Mouse (Mus musculus) heart, postnatal 10 days (tissue): ENCODE data around the gene Amt. TPM values are rescaled to one million over a fixed set of nuclear protein-coding genes. Genes with fewer than 3 reads are reported as not detected.

Experiments used
- DNase-seq, 2 experiments: peaks; one replicate each; pipeline ENCODE4 v3.0.0; 2021
- intact Hi-C: fragments of 180-260 bp; cut with DNase I; formaldehyde crosslinking; loops from one replicate; pipeline ENCODE4 v1.15.1; 2025
- total RNA-seq, 2 experiments: library from RNA; stranded (reverse); gene quantifications; 2 replicates each; pipeline ENCODE4 v1.2.3; 2021

Gene Amt
- total RNA-seq, 2 experiments from 2014 or later, result 5.2 to 6.9 TPM

DNA sequence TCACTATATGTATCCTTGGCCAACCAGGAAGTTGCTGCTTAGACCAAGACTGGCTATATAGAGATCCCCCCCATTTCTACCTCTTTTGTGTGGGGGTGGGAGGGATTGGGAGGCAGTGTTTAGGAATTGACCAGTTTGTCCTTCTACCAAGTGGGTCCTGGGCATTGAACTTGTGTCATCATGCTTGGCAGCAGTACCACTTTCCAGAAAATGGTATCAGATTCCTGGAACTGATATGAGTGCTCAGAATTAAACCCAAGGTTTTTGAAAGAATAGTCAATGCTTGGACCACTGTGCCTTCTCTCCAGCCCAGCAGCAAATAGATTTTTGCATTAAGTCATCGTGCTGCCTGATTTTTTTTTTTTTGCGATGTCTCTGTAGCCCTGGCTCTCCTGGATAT lies 29.2 kb downstream of the Amt start:
- DNase-seq, result no peak
- intact Hi-C loops, result no loop called here

- intact Hi-C loops, result loop anchor here (2.0 kb wide), 1 partner anchor 31 kb away; the partner anchor contains the start of genes Rhoa and Tcta
- DNase-seq, result no peak
These were observed 41.3 kb downstream of the Amt start for GRCm38 (mm10) chr9:108337848-108338550.

GRCm38 (mm10) chr9:108338551-108338885 lies 41.9 kb downstream of the Amt start:
- peak in 1 of 2 experiments; percentile 27 for DNase-seq
- intact Hi-C loops, result loop anchor here (2.0 kb wide), 1 partner anchor 32 kb away; the partner anchor contains the start of genes Rhoa and Tcta

DNA sequence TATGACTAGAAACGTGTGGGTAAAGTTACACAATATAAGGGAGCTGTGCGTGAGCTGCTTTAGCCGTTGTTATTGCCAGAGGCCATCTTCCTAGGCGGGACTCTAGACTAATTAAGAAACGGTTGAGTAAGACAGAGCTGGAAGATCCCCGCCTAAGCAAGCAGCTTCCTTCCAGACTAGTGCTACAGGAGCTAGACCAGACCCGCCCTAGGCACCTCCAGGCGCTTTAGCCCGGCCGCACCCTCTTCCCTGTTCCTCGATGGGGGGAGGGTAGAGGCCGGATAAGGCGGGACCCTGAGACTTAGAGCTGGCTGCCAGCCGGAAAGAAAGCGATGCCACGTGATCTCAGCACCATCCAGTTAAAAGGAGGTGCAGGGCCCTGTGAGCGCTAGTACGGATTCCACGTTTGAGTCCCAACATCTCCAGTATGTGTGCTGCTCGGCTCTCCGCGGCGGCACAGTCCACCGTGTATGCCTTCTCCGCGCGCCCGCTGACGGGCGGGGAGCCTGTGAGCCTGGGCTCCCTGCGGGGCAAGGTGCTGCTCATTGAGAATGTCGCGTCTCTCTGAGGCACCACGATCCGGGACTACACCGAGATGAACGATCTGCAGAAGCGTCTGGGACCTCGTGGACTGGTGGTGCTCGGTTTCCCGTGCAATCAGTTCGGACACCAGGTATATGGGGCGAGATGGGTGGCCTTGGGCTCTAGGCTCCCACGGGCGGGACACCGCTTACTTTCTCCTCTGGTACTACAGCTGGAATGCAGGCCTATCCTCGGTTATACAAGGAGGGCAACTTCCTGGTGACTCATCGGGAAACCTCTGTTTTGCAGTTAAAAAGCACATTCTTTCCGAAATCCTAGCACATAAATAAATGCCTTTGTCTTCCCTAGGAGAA lies 42.5 kb downstream of the Amt start, which contains the start of gene Gpx1:
Gpx1 (plus strand) TSS at position 18 of the 896 bp plus-strand sequence.
- peak; percentile 94 to 95 for DNase-seq
- intact Hi-C loops, result loop anchor here (2.0 kb wide), 1 partner anchor 32 kb away; the partner anchor contains the start of genes Rhoa and Tcta

GRCm38 (mm10) chr9:108339886-108340257 lies 43.2 kb downstream of the Amt start:
- DNase-seq, result peak; percentile 29 to 43

GRCm38 (mm10) chr9:108340258-108341138 lies 43.8 kb downstream of the Amt start:
- peak; percentile 28 to 39 for DNase-seq
- intact Hi-C loops, result no loop called here

More at GRCm38 (mm10) chr9:108339886-108340257, 43.2 kb downstream of the Amt start:
- intact Hi-C loops, result loop anchor here (2.0 kb wide), 1 partner anchor 33 kb away; the partner anchor contains the start of genes Rhoa and Tcta

- no peak for DNase-seq
- intact Hi-C loops, result no loop called here
These were observed 44.5 kb downstream of the Amt start for GRCm38 (mm10) chr9:108341139-108341475.

GRCm38 (mm10) chr9:108341801-108342200 lies 45.1 kb downstream of the Amt start:
- DNase-seq, result no peak
- intact Hi-C loops, result no loop called here

DNA sequence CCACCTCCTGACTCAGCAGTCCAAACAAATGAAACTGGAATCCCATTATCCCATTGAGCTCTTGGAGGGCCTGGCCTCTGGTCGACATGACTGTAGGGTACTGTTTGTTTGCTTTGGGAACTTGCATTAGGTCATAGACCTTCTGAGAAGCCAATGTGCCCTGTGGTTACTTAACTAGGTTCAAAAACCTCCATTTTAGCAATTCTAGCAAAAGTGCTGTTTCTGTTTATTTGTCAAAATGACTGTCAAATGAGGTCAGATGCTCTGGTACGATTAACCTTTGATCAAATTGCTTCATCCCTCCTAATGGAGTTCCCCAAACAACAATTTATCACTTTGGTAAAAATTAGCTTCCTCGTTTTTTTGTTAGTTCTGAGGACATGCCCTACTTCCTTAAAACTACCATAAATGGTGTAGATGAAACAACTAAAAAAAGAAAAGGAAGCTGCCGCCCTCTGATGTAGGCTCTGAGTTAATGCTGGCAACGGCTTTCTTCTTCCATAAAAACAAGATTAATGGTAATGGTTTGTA lies 45.7 kb downstream of the Amt start:
- intact Hi-C loops, result no loop called here
- DNase-seq, result no peak

DNA sequence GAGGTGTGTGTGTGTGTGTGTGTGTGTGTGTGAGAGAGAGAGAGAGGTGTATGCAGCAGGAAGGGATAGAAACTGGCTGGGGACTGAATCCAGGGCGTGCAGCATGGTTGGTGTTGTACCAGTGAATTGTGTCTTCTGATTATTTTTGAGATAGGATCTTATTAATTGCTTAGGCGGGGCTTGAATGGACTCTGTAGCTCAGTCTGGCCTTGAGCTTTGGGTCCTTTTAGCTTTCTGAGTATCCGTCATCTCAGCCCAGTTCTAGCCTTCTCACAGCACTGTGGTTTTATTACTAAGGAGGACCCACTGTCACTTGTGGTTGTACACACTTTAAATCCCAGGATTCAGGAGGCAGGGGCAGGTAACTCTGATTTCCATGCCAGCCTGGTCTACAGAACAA lies 46.7 kb downstream of the Amt start:
- intact Hi-C loops, result no loop called here
- DNase-seq, result no peak

- no peak for DNase-seq
- intact Hi-C loops, result no loop called here
These were observed 47.2 kb downstream of the Amt start for GRCm38 (mm10) chr9:108343835-108344234.

- DNase-seq, result no peak
- intact Hi-C loops, result no loop called here
These were observed 47.8 kb downstream of the Amt start for GRCm38 (mm10) chr9:108344471-108344870.

- intact Hi-C loops, result no loop called here
- no peak for DNase-seq
These were observed 50.4 kb downstream of the Amt start for GRCm38 (mm10) chr9:108347024-108347423.

DNA sequence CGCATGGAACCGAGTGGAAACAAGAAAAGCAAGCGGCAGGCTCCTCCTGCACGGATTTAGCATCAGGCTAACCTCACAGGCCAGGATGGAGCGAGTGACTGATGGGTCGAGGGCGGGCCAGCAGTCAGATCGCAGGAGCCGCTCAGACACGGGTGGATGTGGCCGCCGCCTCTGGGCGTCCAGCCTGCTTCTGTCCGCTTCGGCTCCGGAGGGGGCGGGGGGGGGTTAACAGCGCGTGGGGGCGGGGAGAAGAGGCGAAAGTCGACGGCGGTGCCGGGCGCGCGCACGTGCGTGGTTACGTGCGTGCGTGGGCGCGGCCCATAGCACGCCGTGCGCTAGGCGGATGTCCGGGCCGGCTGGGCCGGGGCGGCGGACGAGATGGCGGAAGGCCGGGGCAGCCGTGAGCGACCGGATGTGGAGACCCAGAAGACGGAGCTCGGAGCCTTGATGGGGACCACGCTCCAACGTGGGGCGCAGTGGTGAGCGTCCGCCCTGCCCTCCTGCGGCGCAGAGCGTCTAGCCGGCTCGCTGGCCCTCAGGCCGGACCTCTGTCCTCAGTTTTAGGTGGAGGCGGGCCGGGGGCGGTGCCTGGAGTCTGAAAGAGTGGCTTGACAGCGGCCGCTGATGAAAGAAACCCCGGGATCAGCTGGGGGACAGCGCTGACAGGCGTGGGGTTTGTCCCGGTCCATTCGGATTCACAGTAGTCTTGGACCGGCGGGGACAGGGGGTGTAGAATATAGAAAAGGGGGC lies 51.1 kb downstream of the Amt start, which contains the start of gene Usp4:
Usp4 (plus strand) TSS at position 314 of the 750 bp plus-strand sequence.
- DNase-seq, result peak; percentile 91 to 92
- intact Hi-C loops, result no loop called here

- intact Hi-C loops, result no loop called here
- no peak for DNase-seq
These were observed 51.6 kb downstream of the Amt start for GRCm38 (mm10) chr9:108348290-108348680.

GRCm38 (mm10) chr9:108349727-108350126 lies 53.1 kb downstream of the Amt start:
- no peak for DNase-seq
- intact Hi-C loops, result no loop called here
